Mouse (Mus musculus) inflammation-experienced regulatory T-cells, adult 16 weeks (primary cell): Measurements from ENCODE around the gene Zfp750. TPM values are rescaled to one million over a fixed set of nuclear protein-coding genes. Genes with fewer than 3 reads are reported as not detected.

Experiments
- polyA plus RNA-seq: library from polyadenylated mRNA; unstranded; fragments of 100-300 nt; shearing (Covaris generic); gene quantifications from one replicate; pipeline ENCODE4 v1.2.1, GENCODE M21; 2017

Zfp750 gene
- polyA plus RNA-seq = 0.38 TPM

DNA sequence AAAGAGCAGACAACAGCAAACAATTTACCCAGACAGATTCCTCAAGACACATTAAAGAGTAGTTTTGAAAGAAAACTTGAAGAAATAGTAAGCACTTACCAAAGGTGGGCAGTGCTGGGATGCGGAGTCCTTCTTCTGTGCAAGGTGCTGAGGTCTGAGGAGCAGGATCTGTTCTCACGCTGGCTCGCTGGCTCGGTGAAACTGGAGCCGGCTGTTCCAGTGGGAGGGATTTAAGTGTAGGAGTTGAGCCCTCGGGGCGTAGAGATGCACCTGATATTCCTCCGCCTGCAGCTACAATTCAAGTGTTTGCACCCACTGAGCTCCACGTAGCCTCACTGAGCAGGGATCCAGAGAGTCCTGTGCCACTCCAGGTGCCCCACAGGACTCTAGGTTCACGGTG, at the start of gene Zfp750:
TSS of gene Zfp750 (minus strand) at position 203 of the 400 bp plus-strand sequence.

Other genes starting within 250 kb of the Zfp750 start
- 50.9 TPM for gene Wdr45b, start 164.9 kb downstream of the Zfp750 start, polyA plus RNA-seq
- not detected for gene Rab40b, start 131.1 kb downstream of the Zfp750 start, polyA plus RNA-seq
- 0.54 TPM for gene Fn3krp, start 97.9 kb downstream of the Zfp750 start, polyA plus RNA-seq
- gene Fn3k, start 84.4 kb downstream of the Zfp750 start, polyA plus RNA-seq = 0.11 TPM
- 56.6 TPM for gene Tbcd, start 67.4 kb downstream of the Zfp750 start, polyA plus RNA-seq
- 17.7 TPM for gene B3gntl1, start 153.8 kb upstream of the Zfp750 start, polyA plus RNA-seq
- gene Metrnl, start 182.2 kb upstream of the Zfp750 start, polyA plus RNA-seq = 0.87 TPM